Mouse (Mus musculus) right cerebral cortex, adult 18-20 months (tissue): ENCODE measurements at regions not wholly inside any gene's neighbourhood (a gene's known extent, or its start where the extent isn't known, plus 50 kb on each side); places are given as distances from the start of the nearest gene placed in this dataset.
"Not testable (repeated sequence)": the region's sequence is repeated elsewhere in the genome, so short reads cannot be mapped to it uniquely, and the experiment has no call there.

Experiments used
- DNase-seq: peaks from one replicate; pipeline ENCODE4 v3.0.0; 2022; ENCODE audit warnings: mixed read lengths

DNA sequence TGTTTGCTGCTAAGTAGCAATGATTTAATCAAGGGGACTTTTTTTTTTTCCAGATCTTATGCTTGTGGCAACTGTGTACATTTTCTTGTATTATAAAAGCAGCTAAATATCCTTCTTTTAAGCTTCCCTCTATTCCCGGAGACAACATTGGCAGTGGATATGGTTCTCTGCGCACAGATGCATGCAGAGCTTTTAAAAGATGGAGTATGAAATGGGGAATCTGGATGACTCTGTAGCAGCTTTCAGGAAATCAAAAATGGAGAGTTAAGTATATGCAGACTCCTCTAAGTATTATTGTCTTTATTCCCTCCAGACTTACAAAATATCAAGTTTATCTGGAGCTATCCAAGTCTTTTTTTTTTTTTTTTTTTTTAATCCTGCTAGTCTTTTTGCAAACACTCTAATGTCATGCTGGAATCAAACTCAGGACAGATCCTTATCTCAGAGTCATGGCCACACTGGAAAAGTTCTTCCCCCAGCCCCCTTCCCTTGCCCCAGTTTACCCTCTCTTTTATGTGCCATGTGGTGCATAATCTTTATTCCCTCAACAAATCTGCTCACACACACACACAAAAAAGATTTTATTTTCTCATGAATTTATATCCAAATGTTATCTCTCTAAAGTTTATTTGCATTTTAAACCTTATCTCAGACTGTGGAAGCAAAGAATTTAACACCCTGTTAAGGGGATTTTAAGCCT lies 1080.3 kb upstream of the Cdh6 start:
- DNase-seq: no peak

DNA sequence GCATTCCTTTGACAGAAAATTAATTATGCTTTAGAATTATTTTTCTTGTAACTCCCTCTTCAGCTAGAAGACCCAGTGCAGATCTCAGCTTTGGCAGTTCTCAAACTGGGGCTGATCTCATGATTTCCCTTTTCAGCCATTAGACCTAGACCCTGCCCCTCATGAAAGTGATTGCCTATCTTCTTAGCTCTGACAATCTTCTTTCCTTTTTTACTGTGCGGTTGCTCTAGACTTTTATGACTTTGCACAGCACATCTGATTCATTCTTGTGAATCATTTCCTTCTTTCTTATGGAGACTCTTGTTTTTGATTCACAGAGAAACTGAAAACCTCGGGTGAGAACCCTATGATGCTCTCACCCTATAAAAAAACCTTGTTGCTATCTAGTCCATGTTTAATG lies 1078.3 kb upstream of the Cdh6 start:
- no peak for DNase-seq

DNA sequence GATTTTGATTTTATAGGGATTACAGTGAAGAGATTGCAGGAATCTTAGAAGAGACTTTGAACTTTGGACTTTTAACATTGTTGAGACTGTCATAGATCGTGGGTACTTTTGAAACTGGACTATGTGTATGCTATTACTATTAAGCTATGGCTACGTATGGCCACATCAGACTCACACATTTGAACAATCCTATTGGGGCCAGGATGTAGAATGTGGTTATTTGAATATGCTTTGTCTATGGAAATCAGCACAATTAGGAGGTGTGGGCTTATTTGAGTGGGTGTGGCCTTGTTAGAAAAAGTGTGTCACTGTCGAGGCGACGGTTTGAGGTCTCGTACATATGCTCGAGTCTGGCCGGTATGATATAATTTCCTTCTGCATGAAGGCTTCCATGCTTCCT lies 1041.8 kb upstream of the Cdh6 start:
- DNase-seq: no peak

DNA sequence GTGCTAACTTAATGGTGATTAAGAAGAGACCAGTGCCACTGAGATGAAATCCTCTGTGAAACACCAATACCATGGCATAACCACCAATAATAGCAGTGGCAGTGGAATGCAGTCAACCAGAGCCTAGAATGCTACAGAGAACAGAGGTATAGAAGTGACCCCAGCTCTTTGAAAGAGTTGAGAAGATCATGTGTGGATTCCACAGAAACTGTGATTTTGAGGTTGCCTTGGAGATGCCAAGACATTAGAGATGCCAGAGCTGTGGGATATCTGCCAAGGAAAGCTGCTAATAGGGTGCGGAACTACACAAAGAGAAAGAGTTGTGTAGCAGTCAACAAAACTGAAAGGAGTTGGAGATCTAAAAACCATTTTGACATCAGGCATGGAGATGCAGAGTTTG lies 1041.3 kb upstream of the Cdh6 start:
- DNase-seq: no peak

DNA sequence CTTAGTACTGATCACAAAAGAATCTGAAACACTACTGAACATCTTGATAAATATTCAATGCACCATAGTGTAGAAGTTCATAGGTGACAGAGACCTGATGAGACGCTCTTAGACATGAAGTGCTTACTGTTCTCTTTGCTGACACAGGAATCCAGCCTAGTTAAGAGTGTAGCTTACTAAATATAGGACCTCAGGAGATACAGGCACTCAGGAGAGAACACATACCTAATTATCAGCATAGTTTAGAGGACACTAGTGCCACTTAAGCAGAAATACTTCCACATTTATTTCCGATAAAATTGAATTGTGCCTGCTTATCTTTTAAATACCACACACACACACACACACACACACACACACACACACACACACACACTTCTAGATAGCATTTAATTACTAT lies 1004.0 kb upstream of the Cdh6 start:
- DNase-seq: no peak

DNA sequence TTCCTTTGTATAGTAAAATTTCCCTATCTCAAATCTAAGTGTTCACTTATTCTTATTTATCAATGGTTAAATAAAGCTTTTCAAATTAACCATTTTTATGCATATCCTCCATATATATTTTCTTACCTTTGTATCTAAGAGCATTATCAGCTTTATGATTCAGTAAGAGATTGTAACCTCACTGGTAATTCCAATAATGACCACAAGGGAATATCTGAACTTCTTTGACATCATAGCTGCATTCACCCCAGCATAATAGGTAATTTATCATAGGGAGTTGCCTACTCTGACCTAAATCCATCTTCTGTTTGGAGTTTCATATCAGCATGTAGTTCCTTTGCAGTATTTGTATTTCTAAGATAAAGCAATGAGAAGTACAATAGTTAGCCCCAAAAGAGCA lies 963.9 kb upstream of the Cdh6 start:
- DNase-seq: no peak

DNA sequence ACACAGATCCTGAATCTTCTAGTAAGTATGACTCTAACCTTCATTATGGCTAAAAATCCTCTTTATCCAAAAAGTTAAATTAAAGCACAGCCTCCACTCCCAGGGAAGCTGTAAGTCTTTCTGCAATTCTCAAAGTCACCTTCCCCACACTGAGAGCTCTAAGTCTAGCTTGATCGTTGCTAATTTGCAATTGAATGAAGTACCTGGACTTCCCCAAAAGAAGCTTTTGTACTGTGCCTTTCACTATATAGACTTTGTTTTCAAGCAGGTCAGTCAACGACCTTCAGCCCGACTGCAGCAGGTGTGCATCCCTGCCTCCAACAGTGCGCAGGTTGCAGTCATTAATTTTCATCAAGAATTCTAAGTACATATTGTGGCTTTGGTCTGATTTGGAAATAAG lies 950.4 kb upstream of the Cdh6 start:
- no peak for DNase-seq

DNA sequence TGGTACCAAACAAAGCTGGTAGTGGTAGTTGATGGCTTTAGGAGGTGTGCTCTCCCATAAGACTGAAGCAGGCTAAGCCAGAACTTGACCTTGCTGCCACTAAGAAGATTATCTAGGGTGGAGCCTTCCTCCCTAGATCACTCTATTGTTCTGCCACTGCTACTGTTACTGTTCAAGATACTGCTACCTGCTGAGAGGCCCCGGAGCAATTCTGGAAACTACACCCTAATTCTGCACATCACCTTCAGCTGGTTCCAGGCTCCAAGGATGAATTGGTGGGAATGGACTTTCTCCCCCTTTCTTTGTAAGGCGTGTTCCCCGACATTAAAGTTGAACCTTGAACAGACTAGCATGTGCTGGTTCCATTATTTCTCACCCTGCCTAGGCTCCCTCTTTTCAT lies 944.8 kb upstream of the Cdh6 start:
- not testable (repeated sequence) for DNase-seq

DNA sequence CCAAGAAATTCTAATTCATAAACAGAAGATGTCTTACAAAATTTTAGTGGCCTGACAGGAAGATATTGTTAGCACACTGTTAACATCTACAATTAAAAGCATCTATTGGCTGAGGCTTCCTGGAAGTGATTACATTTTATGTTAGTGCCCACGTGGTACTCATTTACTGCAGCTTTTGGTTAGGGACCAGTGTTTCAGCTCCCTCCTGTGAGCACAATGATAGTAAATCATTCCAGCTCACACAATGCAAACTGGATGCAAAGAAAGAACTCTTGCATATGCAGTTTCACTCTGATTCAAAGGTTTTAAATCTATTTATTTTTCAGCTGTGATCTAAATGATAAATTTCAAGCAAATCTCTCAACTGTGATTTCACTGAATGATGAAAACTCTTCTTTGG lies 928.3 kb upstream of the Cdh6 start:
- no peak for DNase-seq

DNA sequence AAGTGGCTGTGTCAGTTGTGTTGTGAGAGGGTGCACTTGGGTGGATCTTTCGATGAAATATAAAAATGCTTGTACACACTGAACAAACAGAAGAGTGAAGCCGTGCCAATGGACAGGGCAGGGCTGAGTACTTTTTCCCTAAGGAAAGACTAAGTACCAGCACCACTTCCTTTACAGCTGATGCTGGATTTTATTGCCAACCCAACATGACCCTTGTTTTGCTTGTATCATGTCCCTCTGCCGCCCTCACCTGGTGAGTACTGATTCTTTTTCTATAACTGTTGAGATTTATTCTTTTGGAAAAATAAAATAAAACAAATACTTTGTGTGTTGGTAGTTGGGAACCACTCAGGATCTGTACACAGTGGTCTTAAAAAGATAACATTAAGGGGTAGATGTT lies 878.4 kb upstream of the Cdh6 start:
- DNase-seq: peak; percentile 4
